Mouse (Mus musculus): ENCODE measurements around the gene Vgll4. TPM values are rescaled to one million over a fixed set of nuclear protein-coding genes. Genes with fewer than 3 reads are reported as not detected.
"Not testable (repeated sequence)": the region's sequence is repeated elsewhere in the genome, so short reads cannot be mapped to it uniquely, and the experiment has no call there.

Gene Vgll4
- total and polyA plus RNA-seq, 3 experiments = 33.3 to 39.4 (median 35.0) TPM

DNA sequence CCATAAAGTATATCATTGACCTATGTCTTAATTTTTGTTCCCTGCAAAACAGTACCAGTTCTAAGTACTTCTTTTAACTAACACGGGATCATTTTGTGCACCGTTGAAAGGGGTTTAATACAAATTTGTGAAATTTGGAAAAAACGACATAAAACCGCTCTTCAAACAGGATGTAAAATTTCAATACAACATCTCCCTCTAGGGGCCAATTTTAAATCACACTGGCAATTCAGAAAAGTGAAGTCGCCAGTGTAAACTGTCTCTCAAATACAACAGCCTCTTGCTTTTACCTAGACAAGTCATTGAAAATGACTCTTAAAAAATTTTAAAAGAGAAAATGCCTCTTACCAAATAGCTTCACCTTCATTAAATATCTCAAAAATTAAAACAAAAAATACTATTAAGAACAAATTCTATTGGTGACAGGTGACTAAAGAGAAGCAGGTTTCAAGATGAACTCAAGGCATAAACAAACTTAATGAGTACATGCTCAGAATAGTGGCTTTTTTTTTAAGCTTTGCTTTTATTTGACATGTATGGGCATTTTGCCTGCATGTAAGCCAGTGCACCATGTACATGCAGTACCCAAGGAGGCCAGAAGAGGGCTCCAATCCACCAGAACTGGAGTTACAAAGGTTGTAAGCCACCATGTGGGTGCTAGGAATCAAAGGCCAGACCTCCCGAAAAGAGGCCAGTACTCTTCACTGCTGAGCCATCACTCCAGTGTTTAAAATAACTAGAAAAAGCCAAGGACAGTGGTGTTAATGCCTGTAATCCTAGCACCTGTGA, 43.2 kb downstream of the Vgll4 start:
- Histone ChIP-seq H3K4me3 (ENCODE audit: low read depth, low read length) (no peak overlapping the region), H3K4me1 (ENCODE audit: insufficient read depth, low read depth, low read length) (peaks cover 18% of the 10 kb centered on the region), H3K9me3 (replicated peaks) (no peaks in the 10 kb centered on the region; the same call in 1 of the 2 replicates), H3K27me3 (ENCODE audit: insufficient read depth, low read length) (peaks cover 8% of the 10 kb centered on the region), H3K36me3 (replicated peaks) (no peaks in the 10 kb centered on the region)
- ATAC-seq (ENCODE audit: extremely low read depth, insufficient number of reproducible peaks, low FRiP score, poor library complexity, severe bottlenecking) (no peak), DNase-seq (ENCODE audit: low spot score) (no peak)
- TF ChIP-seq POLR2AphosphoS5 (IDR thresholded peaks at IDR 0.05; ENCODE audit: insufficient replicate concordance, low read depth, low read length) = no peak
- TF ChIP-seq GATA2 (IDR thresholded peaks at IDR 0.05; ENCODE audit: borderline replicate concordance, low read depth, low read length) = no peak
- peak; percentile 62 for TF ChIP-seq CTCF (IDR thresholded peaks at IDR 0.05; ENCODE audit: low read depth, low read length)

DNA sequence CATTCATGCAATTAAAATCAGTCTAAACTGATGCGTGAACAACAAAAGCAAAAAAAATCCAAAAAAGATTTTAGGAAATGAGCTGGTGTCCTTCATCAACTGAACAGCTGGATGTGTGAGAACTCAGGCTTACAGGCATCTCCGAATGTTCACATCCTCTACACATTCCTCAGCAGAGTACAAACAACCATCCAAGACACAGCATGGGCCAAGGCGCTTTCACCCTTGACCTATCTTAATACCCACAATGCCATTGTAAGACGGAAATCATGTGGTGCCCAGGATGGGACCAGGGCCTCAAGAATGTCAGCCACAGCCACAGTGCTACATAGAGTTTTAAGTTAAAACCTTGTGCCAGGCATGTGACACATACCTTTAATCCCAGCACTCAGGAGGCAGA, 44.6 kb downstream of the Vgll4 start:
- Histone ChIP-seq H3K4me1 (ENCODE audit: insufficient read depth, low read depth, low read length) (peaks cover 18% of the 10 kb centered on the region), H3K36me3 (replicated peaks) (no peaks in the 10 kb centered on the region), H3K4me3 (ENCODE audit: low read depth, low read length) (no peak overlapping the region), H3K9me3 (replicated peaks) (no peaks in the 10 kb centered on the region; the same call in 1 of the 2 replicates), H3K27me3 (ENCODE audit: insufficient read depth, low read length) (no peaks in the 10 kb centered on the region)
- DNase-seq (ENCODE audit: low spot score) (no peak), ATAC-seq (ENCODE audit: extremely low read depth, insufficient number of reproducible peaks, low FRiP score, poor library complexity, severe bottlenecking) (no peak)
- TF ChIP-seq GATA2 (IDR thresholded peaks at IDR 0.05; ENCODE audit: borderline replicate concordance, low read depth, low read length) = no peak
- TF ChIP-seq TAL1 (conservative IDR thresholded peaks at IDR 0.05; ENCODE audit: low read depth, low read length) = no peak
- TF ChIP-seq POLR2AphosphoS5 (IDR thresholded peaks at IDR 0.05; ENCODE audit: insufficient replicate concordance, low read depth, low read length) = no peak
- no peak for TF ChIP-seq CTCF (IDR thresholded peaks at IDR 0.05; ENCODE audit: low read depth, low read length)
- TF ChIP-seq GATA1 (IDR thresholded peaks at IDR 0.05; ENCODE audit: borderline replicate concordance, low read length) = no peak

DNA sequence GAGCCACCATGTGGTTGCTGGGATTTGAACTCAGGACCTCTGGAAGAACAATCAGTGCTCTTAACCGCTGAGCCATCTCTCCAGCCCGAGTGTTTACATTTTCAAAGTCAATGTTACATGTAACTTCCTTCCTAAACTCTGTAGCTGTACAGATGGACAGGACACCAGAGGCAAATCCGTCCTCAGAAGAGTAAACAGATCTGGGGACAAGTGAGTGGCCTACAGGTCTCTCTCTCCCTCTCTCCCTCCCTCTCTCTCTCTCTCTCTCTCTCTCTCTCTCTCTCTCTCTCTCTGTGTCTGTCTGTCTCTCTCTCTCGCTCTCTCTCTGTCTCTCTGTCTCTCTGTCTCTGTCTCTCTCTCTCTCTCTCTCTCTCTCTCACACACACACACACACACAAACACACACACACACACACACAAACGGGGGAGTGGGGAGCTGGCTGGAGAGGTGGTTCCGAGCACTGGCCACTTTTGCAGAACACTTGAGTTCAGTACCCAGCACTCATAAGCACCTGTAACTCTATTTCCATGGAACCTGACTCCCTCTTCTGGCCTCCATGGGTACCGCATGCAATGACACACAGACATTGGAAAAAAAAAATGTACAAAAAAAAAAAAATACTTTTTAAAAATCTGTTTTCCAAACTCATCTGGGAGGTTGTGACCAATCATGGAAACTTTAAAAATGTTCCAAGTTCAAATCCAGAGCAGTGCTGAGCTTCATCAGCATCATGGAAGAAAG, 47.3 kb downstream of the Vgll4 start:
- not testable (repeated sequence) for H3K9me3 ChIP-seq (replicated peaks); DNase-seq (ENCODE audit: low spot score); ATAC-seq (ENCODE audit: extremely low read depth, insufficient number of reproducible peaks, low FRiP score, poor library complexity, severe bottlenecking); H3K27me3 ChIP-seq (ENCODE audit: insufficient read depth, low read length); H3K4me3 ChIP-seq (ENCODE audit: low read depth, low read length)
- peaks cover 32% of the 10 kb centered on the region for H3K4me1 ChIP-seq (ENCODE audit: insufficient read depth, low read depth, low read length)
- H3K36me3 ChIP-seq (replicated peaks) = peaks cover 22% of the 10 kb centered on the region

DNA sequence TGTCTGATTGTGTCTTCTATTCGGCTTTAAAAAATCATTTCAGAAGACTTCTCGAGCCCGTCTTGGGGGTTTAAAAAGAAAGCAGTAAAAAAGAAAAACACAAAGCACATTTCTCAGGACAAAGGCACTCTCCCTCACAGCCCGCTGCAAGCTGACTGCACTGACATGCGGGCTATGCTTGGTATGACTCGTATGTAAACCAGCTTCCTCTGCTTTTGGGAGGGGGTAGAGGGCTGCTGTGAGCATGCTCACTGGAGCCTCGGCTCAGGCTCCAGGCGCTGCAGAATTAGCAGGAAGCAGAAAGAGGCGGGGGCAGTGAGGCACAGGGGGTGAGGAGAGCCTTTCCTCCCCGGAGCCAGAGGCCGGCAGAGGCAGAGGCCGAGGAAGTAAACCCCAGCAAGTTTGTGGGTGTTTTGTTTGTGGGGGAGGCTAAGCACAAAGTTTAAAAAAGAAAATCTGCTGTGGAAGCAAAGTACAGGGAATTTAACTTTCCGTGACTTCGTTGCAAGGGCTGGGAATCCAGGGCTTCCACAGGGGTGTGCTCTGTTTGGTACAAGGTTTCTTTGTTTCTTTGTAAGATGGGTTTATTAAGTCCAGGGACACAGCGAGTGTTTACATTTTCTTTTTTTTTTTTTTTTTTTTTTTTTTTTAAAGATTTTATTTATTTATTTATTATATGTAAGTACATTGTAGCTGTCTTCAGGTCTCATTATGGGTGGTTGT, 48.0 kb downstream of the Vgll4 start:
- Histone ChIP-seq H3K9me3 (replicated peaks) (no peaks in the 10 kb centered on the region; the same call in 1 of the 2 replicates), H3K4me1 (ENCODE audit: insufficient read depth, low read depth, low read length) (peaks cover 40% of the 10 kb centered on the region), H3K27me3 (ENCODE audit: insufficient read depth, low read length) (no peaks in the 10 kb centered on the region), H3K4me3 (ENCODE audit: low read depth, low read length) (peak overlapping the region; percentile 73), H3K36me3 (replicated peaks) (peaks cover 27% of the 10 kb centered on the region)
- peak; percentile 91 for DNase-seq (ENCODE audit: low spot score)
- no peak for TF ChIP-seq GATA2 (IDR thresholded peaks at IDR 0.05; ENCODE audit: borderline replicate concordance, low read depth, low read length)
- no peak for TF ChIP-seq GATA1 (IDR thresholded peaks at IDR 0.05; ENCODE audit: borderline replicate concordance, low read length)
- no peak for TF ChIP-seq TAL1 (conservative IDR thresholded peaks at IDR 0.05; ENCODE audit: low read depth, low read length)
- ATAC-seq (ENCODE audit: extremely low read depth, insufficient number of reproducible peaks, low FRiP score, poor library complexity, severe bottlenecking) = peak; percentile 95

DNA sequence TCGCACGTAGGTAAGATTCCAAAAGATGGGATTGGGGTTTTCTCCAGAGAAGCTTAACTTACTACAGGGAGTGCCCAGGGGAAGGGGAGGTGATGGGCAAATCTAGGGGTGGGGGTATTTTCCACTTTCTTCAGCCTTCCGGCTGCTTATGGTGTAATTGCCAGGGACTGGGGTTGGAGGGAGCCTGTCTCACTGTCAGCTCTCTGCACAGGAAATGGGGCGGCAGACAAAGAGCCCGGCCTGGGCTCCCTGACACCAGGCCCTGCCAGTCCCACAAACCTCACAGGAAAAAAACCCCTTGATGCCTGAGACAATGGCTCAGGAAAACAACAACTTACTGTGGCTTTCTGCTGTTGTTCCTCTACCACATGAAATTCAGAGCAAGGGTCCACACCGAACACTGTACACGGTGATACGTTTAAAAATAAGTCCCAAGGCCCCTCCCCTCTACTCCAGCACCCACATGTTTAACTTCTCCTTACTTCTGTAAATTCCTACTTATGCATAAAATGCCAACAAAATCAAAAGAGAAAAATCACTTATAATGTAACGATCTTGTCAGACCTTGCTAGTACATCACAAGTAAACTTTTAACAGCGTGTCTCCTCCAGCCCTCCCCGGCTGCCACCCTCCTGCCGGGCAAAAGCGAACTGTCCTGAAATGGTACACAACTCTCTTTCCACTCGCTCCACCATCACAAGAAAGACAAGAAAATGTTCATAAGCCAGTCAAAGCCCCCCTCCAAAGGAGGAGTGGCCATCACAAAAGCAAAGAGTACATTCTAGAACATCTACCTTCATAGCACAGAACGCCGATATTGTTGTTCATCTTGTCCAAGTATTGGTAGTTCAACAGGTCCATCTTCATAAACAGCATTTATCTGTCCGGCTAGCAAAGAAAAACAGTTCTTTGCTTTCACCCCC, 49.0 kb downstream of the Vgll4 start:
- DNase-seq (ENCODE audit: low spot score) = peak; percentile 35
- no peaks in the 10 kb centered on the region for H3K9me3 ChIP-seq (replicated peaks)
- H3K27me3 ChIP-seq (ENCODE audit: insufficient read depth, low read length) = no peaks in the 10 kb centered on the region
- peaks cover 31% of the 10 kb centered on the region for H3K36me3 ChIP-seq (replicated peaks)
- TF ChIP-seq GATA2 (IDR thresholded peaks at IDR 0.05; ENCODE audit: borderline replicate concordance, low read depth, low read length) (no peak), TAL1 (conservative IDR thresholded peaks at IDR 0.05; ENCODE audit: low read depth, low read length) (no peak), POLR2AphosphoS5 (IDR thresholded peaks at IDR 0.05; ENCODE audit: insufficient replicate concordance, low read depth, low read length) (no peak), CTCF (IDR thresholded peaks at IDR 0.05; ENCODE audit: low read depth, low read length) (no peak), GATA1 (IDR thresholded peaks at IDR 0.05; ENCODE audit: borderline replicate concordance, low read length) (no peak)
- no peak for ATAC-seq (ENCODE audit: extremely low read depth, insufficient number of reproducible peaks, low FRiP score, poor library complexity, severe bottlenecking)
- H3K4me1 ChIP-seq (ENCODE audit: insufficient read depth, low read depth, low read length) = peaks cover 48% of the 10 kb centered on the region
- H3K4me3 ChIP-seq (ENCODE audit: low read depth, low read length) = peak overlapping the region; percentile 73
